Mouse (Mus musculus) erythroblast, embryonic 14.5 days (primary cell): ENCODE results near the gene Scp2.

ENCODE experiments used
- GATA1 ChIP-seq: IDR thresholded peaks from 2 replicates; pipeline ENCODE4 v1.6.1; 2012; ENCODE audit warnings: low read length, inconsistent platforms, mixed read lengths
- TAL1 ChIP-seq: IDR thresholded peaks from 3 replicates; pipeline ENCODE4 v1.6.1; 2012; ENCODE audit warnings: low read length, inconsistent platforms, mixed read lengths

DNA sequence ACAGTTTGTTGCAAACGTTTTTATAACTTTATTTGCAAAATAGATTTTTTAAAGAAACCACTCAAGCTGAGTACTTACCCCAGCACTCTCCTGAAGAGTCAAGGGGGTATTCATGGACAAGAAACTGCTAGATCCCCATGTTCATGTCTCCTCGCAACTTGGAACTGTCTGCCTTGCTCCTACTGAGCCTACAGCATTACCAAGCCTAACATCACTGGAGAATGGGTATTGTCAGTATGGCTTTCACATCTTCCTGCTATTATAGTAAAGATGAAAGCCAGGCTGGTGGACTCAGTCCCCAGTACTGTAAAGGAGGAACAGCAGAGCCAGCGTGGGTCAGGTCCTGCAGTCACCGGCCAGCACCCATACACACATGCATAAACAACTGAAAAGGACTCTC is 48.5 kb downstream of the Scp2 start, which contains the start of gene Podn:
- TF ChIP-seq TAL1 (no peak), GATA1 (no peak)
